Mouse (Mus musculus): ENCODE results near the gene Spred2.
A peak's percentile ranks its signal among the peaks of the same experiment; 100 is the strongest.

Gene Spred2

GRCm38 (mm10) chr11:20064926-20065325, 140.8 kb downstream of the Spred2 start:
- DNase-seq = no peak

- DNase-seq = no peak
These were observed 141.9 kb downstream of the Spred2 start for GRCm38 (mm10) chr11:20066106-20066505.

- DNase-seq = no peak
These were observed 143.3 kb downstream of the Spred2 start for GRCm38 (mm10) chr11:20067521-20067920.

GRCm38 (mm10) chr11:20068346-20069004, 144.3 kb downstream of the Spred2 start:
- DNase-seq = no peak

- peak; percentile 52 for DNase-seq
These were observed 148.0 kb downstream of the Spred2 start for GRCm38 (mm10) chr11:20072174-20072573.

- DNase-seq = no peak
These were observed 148.7 kb downstream of the Spred2 start for GRCm38 (mm10) chr11:20072826-20073225.
